Mouse (Mus musculus) Patski (cell line): ENCODE measurements at regions not wholly inside any gene's neighbourhood (a gene's known extent, or its start where the extent isn't known, plus 50 kb on each side); places are given as distances from the start of the nearest gene placed in this dataset.

ENCODE experiments used
- ATAC-seq: fragments of 100-300 bp; one replicate; pipeline ENCODE4 v1.8.0; 2021
- CTCF ChIA-PET: fragments of 350-600 bp; sonication (Branson Sonifier 250); formaldehyde crosslinking; loops from one replicate; lab custom pipeline; 2022; ENCODE audit warnings: inconsistent platforms; lab: Charles Lee
- POLR2A ChIA-PET: fragments of 350-600 bp; sonication (Branson Sonifier 250); formaldehyde crosslinking; loops from one replicate; lab custom pipeline; 2022; ENCODE audit warnings: antibody characterized with exemption, inconsistent platforms; lab: Charles Lee
- DNase-seq: peaks from one replicate; pipeline ENCODE4 v3.0.0-alpha.2; 2011; ENCODE audit warnings: low read depth, low spot score
- H3K27me3 ChIP-seq: fragments of 371-371 bp; one replicate; pipeline ENCODE4 v1.5.1; 2021
- CTCF ChIP-seq: fragments of 100-300 bp; IDR thresholded peaks from one replicate; pipeline ENCODE4 v1.5.1; 2021
- in situ Hi-C: fragments of 300-500 bp; cut with MboI; formaldehyde crosslinking; loops from 3 replicates; pipeline ENCODE4 v1.11.1; 2018; ENCODE audit warnings: low pct_unique_long_range_greater_than_20kb, mixed read lengths

DNA sequence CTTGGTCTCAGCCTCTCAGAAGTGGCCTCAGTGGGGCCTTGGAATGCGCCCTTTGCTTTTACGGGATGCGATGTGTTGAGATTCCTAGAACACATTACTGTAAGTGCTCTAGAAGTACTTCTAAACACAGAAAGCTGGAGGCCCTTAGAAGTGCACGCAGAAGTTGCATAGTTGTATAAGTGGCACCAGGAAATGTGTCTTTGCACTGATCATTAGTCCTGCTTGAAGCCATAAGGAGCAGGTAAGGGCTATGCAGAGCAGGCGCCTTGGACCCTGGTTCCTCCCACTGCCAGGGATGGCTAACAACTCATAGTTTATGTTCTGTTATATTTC lies 71.2 kb upstream of the Id2 start:
- in situ Hi-C loops = no loop called here
- DNase-seq = no peak
- ChIA-PET POLR2A (no interaction called here), CTCF (interaction anchor here (0.8 to 1.6 kb wide), 2 partner anchors 10 to 75 kb away, joined by 3 to 6 read pairs; no protein-coding TSS in a partner anchor)
- ATAC-seq = no peak
- H3K27me3 ChIP-seq = no peaks in the 10 kb centered on the region
- no peak for TF ChIP-seq CTCF

DNA sequence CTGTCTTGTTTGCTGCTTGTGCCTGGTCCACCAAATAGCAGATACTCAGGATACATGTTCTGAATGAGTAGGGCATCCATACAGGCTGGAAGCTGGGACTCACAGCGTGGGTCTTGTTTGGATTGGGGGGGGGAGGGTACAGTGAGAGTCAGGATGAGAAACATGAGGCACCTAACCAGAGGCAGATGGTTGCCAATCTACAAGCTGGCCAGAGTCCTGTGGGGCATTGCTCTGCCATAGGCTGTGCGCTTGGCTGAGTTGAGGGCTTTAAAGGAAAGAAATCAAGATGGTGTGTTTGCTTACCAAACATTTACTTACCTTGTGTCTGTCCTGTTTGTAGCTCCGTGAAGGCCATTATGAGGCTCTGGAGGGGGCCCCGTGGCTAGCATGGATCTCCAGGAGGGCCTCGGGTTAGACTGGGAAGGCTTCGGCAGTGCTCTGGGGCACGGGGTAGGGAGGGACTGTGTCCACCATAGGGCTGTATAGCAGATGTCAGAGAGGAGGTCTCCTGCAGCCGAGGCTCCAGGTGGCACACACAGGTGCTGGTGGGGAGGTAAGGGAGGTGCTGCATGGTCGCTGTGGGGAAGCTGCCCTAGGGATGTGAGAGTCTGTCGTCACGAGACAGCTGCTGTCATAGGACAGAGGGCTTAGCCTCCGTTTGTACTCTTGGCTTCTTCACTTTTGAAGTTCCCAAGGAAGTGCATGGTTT lies 70.7 kb upstream of the Id2 start:
- H3K27me3 ChIP-seq = no peaks in the 10 kb centered on the region
- in situ Hi-C loops = no loop called here
- ATAC-seq (no peak), DNase-seq (no peak)
- no peak for TF ChIP-seq CTCF
- POLR2A ChIA-PET = no interaction called here
- CTCF ChIA-PET = interaction anchor here (0.8 to 2.2 kb wide), 3 partner anchors 10 to 76 kb away, joined by 3 to 6 read pairs (median 5); no protein-coding TSS in a partner anchor

DNA sequence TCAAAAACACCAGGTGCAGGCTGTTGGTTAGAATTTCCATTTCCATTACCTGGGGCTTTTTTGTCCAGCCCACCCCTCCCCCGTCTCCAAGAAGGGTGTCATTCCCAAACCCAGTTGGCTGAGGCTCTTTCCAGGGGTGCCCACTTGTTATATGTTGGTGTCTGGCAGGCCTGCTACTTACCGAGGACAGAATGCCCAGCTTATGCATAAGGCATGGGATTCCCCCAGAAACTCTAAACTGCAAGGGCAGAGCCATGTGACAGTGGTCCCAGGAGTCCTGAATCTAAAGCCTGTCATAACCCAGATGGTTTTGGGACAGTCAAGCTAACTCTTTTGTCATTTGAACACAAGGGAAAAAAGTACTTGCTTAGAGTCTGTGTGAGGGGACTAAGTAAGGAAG lies 69.6 kb upstream of the Id2 start:
- ChIA-PET POLR2A (no interaction called here), CTCF (interaction anchor here (1.3 to 2.2 kb wide), 4 partner anchors 11 to 188 kb away, joined by 3 to 6 read pairs (median 4); no protein-coding TSS in a partner anchor)
- in situ Hi-C loops = no loop called here
- TF ChIP-seq CTCF = no peak
- ATAC-seq (no peak), DNase-seq (no peak)
- H3K27me3 ChIP-seq = no peaks in the 10 kb centered on the region

DNA sequence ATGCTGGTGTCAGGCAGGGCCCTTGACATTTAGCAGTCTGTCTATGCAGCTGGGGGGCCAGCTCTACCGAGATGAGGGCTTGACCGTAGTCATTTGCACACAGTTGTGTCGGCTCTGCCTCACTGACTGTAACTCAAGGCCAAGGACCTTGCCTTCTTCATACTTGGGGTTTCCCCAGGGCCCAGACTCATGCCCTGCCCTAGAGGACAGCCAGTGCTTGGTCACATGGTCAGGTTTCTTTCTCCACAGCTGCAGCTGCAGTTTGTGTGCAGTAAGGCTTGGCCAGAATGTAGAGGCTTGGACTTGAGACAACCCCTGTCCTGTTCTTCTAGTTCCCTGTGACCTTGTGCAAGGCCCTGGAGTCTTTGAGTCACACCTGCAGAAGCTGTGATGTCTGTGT lies 68.7 kb upstream of the Id2 start:
- POLR2A ChIA-PET = no interaction called here
- in situ Hi-C loops = no loop called here
- CTCF ChIA-PET = interaction anchor here (1.3 to 2.2 kb wide), 4 partner anchors 12 to 189 kb away, joined by 3 to 5 read pairs (median 4); no protein-coding TSS in a partner anchor
- TF ChIP-seq CTCF = no peak
- ATAC-seq (peak; percentile 54), DNase-seq (no peak)
- no peaks in the 10 kb centered on the region for H3K27me3 ChIP-seq

GRCm38 (mm10) chr12:25164724-25165123 lies 67.8 kb upstream of the Id2 start:
- DNase-seq = no peak
- in situ Hi-C loops = no loop called here
- ChIA-PET POLR2A (no interaction called here), CTCF (interaction anchor here (1.6 to 1.7 kb wide), 2 partner anchors 9 to 13 kb away, joined by 3 to 4 read pairs; no protein-coding TSS in a partner anchor)
- no peak for TF ChIP-seq CTCF
- peak; percentile 15 for ATAC-seq
- H3K27me3 ChIP-seq = no peaks in the 10 kb centered on the region

DNA sequence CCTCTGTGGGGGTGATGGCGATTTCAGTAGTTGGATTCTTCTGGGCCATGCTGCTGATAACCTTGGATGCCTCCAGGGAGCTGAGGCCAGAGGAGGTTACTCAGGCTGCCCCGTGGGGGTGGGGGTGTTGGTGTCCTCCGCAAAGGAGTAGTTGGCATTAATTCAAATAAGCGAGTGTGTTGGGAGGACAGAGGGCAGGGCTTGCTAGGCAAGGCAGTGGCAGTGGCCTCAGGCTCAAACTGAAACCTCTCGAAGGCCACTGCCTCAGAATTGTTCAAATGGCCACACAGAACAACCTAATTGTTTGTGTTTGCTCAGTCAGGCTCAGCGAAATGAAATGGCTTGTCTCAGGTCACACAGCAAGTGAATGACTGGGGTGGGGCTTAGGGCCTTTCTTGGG lies 66.6 kb upstream of the Id2 start:
- TF ChIP-seq CTCF = no peak
- POLR2A ChIA-PET = no interaction called here
- CTCF ChIA-PET = interaction anchor here (1.7 kb wide), 1 partner anchor 8 kb away, joined by 4 read pairs; no protein-coding TSS in a partner anchor
- ATAC-seq = no peak
- in situ Hi-C loops = no loop called here
- no peak for DNase-seq
- H3K27me3 ChIP-seq = no peaks in the 10 kb centered on the region

- DNase-seq (no peak), ATAC-seq (no peak)
- TF ChIP-seq CTCF = no peak
- H3K27me3 ChIP-seq = no peaks in the 10 kb centered on the region
- in situ Hi-C loops = no loop called here
- POLR2A ChIA-PET = no interaction called here
- CTCF ChIA-PET = no interaction called here
Measured at GRCm38 (mm10) chr12:25162843-25163242, 65.9 kb upstream of the Id2 start.

GRCm38 (mm10) chr12:25161939-25162338 lies 65.0 kb upstream of the Id2 start:
- POLR2A ChIA-PET = no interaction called here
- no peak for ATAC-seq
- in situ Hi-C loops = no loop called here
- no peak for DNase-seq
- no peak for TF ChIP-seq CTCF
- H3K27me3 ChIP-seq = no peaks in the 10 kb centered on the region
- CTCF ChIA-PET = no interaction called here

DNA sequence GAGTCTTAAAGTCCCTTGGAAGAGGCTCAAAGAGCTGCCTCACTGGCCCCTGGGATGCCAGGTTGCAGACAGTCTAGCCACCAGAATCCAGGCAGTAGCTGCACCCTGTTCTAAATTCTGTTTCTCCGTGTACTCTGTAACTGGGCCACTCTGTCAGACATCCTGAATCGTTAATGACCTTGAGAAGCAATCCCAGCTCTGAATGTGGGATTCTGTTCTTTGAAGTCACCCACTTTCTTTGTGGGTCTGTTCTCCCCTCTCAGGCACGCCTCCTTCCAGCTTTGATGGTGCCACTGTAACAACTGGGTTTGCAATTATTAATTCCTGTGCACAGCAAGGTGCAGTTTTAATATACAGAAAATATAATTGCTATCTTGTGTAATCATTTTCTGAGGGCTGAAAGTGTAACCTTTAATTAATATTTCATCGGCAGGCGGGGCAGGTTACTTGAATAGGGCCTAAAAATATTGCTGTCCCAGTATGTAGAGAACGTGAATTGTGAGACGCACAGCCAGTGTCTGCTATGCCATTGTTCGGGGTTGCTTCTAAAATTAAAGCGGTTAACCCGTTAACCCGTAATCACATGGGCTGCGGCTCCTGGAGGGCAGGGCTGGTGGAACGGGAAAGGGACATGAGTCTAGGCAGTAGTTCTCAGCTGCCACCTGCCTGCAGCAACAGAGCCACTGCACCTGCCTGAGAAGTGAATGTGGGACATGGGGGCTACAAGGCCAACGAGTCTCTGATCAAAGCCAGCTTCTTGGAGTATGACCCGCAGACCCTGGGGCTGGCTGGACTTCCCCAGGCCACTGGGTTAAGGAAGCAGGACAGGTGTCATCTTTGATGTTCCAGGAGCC lies 64.3 kb upstream of the Id2 start:
- in situ Hi-C loops = no loop called here
- ChIA-PET POLR2A (no interaction called here), CTCF (interaction anchor here (0.9 kb wide), 1 partner anchor 9 kb away, joined by 3 read pairs; no protein-coding TSS in a partner anchor)
- ATAC-seq (no peak), DNase-seq (no peak)
- no peak for TF ChIP-seq CTCF
- no peaks in the 10 kb centered on the region for H3K27me3 ChIP-seq

DNA sequence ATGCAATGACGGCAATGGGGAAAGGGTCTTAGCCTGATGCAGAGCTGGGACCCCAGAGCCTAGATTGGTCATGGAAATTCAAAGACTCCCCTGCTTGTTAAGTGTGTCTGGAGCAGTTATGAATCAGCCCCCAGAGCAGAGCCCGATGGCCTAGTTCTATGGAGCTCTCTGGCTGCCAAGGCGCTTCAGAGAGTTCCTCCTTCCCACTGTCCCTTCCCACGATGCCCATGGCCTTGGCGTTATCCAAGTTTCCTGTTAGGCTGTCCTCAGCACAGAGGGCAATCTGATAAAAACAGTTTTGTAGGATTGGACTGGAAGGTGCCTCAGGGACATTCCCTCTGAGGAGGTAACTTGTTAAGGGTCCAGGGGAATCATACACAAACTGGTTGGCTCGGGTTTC lies 62.2 kb upstream of the Id2 start:
- H3K27me3 ChIP-seq = no peaks in the 10 kb centered on the region
- ATAC-seq (no peak), DNase-seq (no peak)
- no peak for TF ChIP-seq CTCF
- CTCF ChIA-PET = no interaction called here
- POLR2A ChIA-PET = no interaction called here
- in situ Hi-C loops = no loop called here

GRCm38 (mm10) chr12:25157238-25157637 lies 60.3 kb upstream of the Id2 start:
- in situ Hi-C loops = no loop called here
- DNase-seq (no peak), ATAC-seq (no peak)
- TF ChIP-seq CTCF = no peak
- ChIA-PET POLR2A (no interaction called here), CTCF (no interaction called here)
- no peaks in the 10 kb centered on the region for H3K27me3 ChIP-seq
